Mouse (Mus musculus) myocyte (in vitro differentiated cells): ENCODE measurements around the gene Nbl1.

ENCODE experiments used
- E2F4 ChIP-seq: IDR thresholded peaks from one replicate; pipeline ENCODE4 v1.6.1; 2011; ENCODE audit warnings: mild to moderate bottlenecking, control low read depth, moderate library complexity; ENCODE audit not compliant: insufficient read depth
- MAX ChIP-seq: IDR thresholded peaks from one replicate; pipeline ENCODE4 v1.6.1; 2011; ENCODE audit warnings: low read depth, mild to moderate bottlenecking, control low read depth
- POLR2A ChIP-seq: IDR thresholded peaks from one replicate; pipeline ENCODE4 v1.6.1; 2011; ENCODE audit warnings: low read depth, mild to moderate bottlenecking, control low read depth, moderate library complexity; ENCODE audit not compliant: insufficient read length

DNA sequence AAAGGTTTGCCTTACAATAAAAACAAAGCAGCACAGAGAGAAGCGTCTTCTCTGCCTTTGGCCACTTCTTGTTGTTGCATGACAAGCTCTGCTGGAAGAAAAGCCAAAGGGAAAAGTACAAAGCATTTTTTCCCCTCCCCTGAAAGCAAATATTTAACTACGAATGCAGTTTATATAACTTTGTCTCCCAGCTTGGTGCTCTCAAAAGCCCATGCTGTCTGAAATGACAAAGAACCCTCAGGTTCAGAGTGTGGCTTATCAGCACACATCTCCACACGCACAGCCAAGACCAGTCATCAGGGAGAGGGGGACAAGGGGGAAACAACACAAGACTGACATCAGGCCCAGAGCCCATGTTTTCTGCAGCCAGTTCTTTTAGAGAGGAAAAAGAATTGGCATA is 18.6 kb upstream of the Nbl1 start:
- TF ChIP-seq POLR2A (no peak), MAX (no peak), E2F4 (no peak)
